Mouse (Mus musculus) embryonic stem cell, embryonic (primary cell): ENCODE measurements around the gene Map4k3.
"Not testable (repeated sequence)": the region's sequence is repeated elsewhere in the genome, so short reads cannot be mapped to it uniquely, and the experiment has no call there.

ENCODE experiments used
- CTCF ChIA-PET, 4 experiments: fragments of 300-600 bp in 2 of 4; fragments of 350-600 bp in 2 of 4; sonication (Branson Sonifier 250); formaldehyde crosslinking; loops; one replicate each; lab custom pipeline; 2022; ENCODE audit warnings: inconsistent platforms in 2 of 4; lab: Charles Lee
- POLR2A ChIA-PET, 4 experiments: fragments of 300-600 bp in 2 of 4; fragments of 350-600 bp in 2 of 4; sonication (Branson Sonifier 250); formaldehyde crosslinking; loops; one replicate each; lab custom pipeline; 2022; ENCODE audit warnings: antibody characterized with exemption in 4 of 4, inconsistent platforms in 1 of 4; lab: Charles Lee

Gene Map4k3

DNA sequence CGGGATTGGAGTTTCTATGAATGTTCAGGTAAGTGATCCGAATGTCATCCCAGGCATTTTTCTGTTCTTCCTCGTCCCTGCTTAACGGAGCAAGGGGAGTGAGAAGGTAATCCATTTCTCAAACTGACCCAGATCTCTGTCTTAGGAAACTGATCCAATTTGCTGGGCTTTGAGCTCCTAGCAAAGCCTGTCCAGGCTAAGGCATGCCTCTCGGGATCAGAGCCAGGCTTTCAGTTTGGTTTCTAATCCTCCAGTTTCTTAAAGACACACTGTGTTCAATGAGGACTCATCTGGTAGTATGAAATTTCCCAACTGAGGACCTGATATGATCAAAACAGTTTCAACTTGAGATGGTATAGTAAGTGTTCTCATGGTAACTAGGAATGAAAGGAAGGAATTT, 11.1 kb upstream of the Map4k3 start:
- POLR2A ChIA-PET, result interaction anchor here in 2 of 4 experiments (0.7 to 1.9 kb wide), 5 partner anchors 10 to 143 kb away, joined by 3 to 7 read pairs (median 4); no protein-coding TSS in a partner anchor

DNA sequence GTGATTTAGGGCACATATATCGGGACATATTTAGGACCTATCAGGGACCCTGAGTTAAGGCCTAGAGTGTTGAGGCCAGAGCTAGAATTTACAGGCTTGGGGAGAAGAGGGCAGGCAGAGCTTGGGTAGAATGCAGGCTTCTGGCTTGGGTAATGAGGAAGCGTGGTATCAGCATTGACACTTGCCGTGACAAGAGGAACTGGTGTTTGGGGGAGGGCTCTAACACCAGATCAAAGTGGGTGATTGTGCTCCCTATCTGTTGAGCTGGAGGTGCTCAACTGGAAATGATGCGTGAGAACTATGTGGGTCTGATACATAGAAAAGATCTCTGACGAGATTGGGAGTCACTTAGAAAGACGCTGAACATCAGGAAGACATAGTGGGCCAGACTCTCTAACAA, 6.4 kb upstream of the Map4k3 start:
- CTCF ChIA-PET, result interaction anchor here in 1 of 4 experiments (0.5 to 0.6 kb wide), 2 partner anchors 118 to 697 kb away, joined by 3 read pairs; no protein-coding TSS in a partner anchor
- POLR2A ChIA-PET, result interaction anchor here in 2 of 4 experiments (1.0 to 2.8 kb wide), 5 partner anchors 10 to 68 kb away, joined by 4 to 14 read pairs (median 4); no protein-coding TSS in a partner anchor

More for the DNA sequence above, 11.1 kb upstream of the Map4k3 start:
- CTCF ChIA-PET, result interaction anchor here in 1 of 4 experiments (1.0 kb wide), 1 partner anchor 276 kb away, joined by 3 read pairs; no protein-coding TSS in a partner anchor

DNA sequence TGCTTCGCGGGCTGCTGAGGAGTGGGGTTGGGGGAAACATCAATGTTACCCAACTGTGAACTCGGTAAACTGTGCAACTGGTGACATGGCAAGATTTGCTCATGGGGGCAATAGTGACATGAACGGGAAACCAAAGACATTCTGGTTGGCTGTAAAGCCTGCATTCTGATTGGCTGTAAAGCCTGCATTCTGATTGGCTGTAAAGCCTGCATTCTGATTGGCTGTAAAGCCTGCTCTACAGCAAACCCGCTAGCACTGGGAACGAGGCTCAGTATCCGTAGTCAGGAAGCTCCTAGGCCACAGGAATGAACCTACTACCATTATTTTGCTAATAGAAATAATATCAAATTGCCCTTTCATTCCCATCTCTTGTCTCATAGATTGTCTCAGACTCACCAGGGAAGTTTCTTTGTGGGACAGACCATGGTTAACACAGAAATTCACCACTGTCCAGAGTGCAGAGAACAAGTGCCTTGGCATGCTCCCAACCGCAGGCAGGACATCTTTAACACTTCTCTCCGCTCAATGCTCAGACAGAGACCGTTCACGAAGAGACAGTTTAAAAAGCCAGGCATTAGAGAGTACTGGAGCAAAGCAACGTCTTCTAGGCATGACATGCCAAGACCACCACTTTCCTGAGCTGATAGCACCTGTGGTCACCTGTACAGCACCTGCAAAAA, 5.0 kb upstream of the Map4k3 start:
- POLR2A ChIA-PET, result interaction anchor here in 2 of 4 experiments (1.2 to 2.8 kb wide), 8 partner anchors 8 to 72 kb away, joined by 3 to 14 read pairs (median 4); no protein-coding TSS in a partner anchor
- CTCF ChIA-PET, result interaction anchor here in 1 of 4 experiments (1.4 kb wide), 1 partner anchor 10 kb away, joined by 3 read pairs; no protein-coding TSS in a partner anchor

DNA sequence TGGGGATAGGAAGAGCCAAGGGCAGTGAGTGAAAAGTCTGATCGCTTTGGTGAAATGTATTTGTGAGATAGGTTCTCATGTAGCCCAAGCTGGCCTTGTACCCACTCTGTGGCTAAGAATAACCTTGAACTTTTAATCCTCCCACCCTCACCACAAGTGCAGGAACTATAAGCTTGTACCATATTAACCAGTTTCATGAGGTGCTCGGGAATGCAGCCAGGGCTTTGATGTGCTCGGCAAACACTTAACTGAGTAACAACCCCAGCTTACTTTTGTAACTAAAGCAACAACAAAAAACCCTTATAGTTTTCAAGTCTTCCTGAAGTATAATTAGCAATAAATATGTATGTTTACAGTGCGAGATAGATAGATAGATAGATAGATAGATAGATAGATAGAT, 4.0 kb upstream of the Map4k3 start:
- CTCF ChIA-PET, result no interaction called here
- POLR2A ChIA-PET, result interaction anchor here in 2 of 4 experiments (1.1 to 2.8 kb wide), 10 partner anchors 9 to 73 kb away, joined by 3 to 14 read pairs (median 3); no protein-coding TSS in a partner anchor

DNA sequence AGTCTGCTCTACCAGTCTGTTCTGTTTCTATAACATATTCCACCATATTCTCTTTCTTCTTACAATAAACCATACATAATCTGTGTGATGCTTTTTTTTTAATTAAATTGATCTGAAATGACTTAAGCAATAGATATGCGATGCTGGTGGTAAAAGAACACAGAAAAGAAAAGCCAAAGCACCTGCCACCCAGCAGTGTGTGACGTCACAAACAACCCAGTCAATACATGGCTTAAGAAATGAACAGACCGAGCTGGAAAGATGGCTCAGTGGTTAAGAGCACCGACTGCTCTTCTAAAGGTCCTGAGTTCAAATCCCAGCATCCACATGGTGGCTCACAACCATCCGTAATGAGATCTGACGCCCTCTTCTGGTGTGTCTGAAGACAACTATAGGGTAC, 2.0 kb upstream of the Map4k3 start:
- CTCF ChIA-PET, result not testable (repeated sequence)

DNA sequence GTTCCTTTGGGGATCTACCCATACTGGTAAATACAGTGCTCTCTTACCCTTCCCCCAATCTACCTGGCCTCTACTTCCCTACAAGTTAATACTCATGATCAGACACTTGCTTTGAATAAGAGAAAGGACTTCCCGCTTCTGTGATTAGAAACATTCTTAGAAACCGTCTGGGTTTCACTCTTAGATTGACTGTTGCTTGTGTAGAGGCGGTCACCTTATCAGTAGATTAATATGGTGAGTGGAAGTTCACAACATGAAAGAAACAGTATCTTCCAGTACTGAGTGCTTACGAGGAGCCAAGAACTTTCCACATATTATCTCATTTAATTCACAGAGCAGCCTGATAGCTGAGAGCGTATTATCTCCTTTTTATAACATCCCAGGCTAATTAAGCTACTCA, 1.5 kb upstream of the Map4k3 start:
- POLR2A ChIA-PET, result interaction anchor here in 1 of 4 experiments (1.0 kb wide), 1 partner anchor 39 kb away, joined by 3 read pairs; no protein-coding TSS in a partner anchor
- CTCF ChIA-PET, result no interaction called here

More for the DNA sequence above, 2.0 kb upstream of the Map4k3 start:
- POLR2A ChIA-PET, result interaction anchor here in 2 of 4 experiments (1.0 to 2.0 kb wide), 3 partner anchors 11 to 94 kb away, joined by 3 to 6 read pairs (median 3); no protein-coding TSS in a partner anchor

DNA sequence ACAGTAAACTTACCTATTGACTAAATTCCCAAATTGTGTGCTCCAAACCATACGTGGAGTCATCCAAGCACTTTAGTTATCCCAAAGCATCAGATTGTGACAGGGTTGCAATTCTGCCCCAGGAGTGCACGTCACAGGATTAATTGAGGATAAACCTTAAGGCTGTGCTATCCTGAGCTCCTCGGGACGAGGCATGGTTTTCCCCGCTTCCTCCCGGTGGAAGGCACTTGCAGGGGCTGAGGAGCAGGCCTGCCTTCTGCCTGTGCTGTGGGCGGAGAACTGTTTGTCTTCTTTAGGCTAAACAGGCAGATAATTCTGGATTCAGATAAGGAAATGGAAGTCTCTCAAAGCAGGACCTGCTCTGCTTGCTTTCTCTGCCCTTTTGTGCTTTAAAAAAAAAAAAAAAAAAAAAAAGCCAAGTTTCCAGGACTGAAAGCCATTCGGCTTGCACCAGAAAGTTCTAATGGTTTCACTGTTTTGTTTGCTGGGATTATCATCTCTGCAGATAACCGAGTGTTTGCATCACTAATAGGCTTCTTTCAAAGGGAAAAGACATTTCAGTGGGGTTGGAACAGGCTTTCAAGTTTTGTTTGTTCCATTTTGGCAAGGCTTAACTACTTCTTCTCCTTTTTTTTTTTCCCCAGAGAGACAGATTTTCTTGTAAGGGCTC, 930 bp upstream of the Map4k3 start:
- CTCF ChIA-PET, result interaction anchor here in 1 of 4 experiments (0.9 to 1.1 kb wide), 2 partner anchors 61 to 74 kb away, joined by 3 to 4 read pairs; no protein-coding TSS in a partner anchor
- POLR2A ChIA-PET, result interaction anchor here in 3 of 4 experiments (0.6 to 8.7 kb wide), 44 partner anchors 10 to 522 kb away, joined by 3 to 82 read pairs (median 4); partner anchors contain the start of genes Srsf7 (in 1 of the 3) and Ttc39d (in 1 of the 3)

DNA sequence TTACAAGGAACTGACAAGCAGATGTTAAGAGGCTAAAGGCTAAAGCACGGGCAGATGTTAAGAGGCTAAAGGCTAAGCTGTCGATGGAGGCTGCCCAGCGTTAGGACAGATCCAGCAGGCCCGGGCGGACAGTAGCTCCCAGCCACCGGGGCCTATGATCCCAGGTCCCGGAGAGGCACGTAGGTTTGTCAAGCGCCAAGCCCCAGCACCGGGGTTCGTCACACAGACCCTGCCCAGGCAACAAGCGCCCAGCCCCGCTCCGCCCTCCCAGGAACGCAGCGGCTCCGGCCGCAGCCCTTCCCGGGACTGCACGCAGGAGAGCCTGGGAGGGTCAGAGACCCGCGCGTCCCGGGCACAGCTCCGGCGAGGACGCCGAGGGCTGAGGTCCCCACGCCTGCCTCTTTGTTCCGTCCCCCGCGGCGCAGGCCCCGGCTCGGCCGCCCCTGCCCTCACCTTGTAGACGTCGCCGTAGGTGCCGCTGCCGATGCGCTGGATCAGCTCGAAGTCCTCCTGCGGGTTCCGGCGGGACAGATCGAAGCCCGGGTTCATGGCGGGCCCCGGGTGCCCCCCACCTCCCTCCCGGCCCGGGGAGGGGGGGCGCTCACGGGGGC, 839 bp downstream of the Map4k3 start:
- ChIA-PET POLR2A (interaction anchor here in 3 of 4 experiments (0.6 to 8.7 kb wide), 27 partner anchors 9 to 472 kb away, joined by 3 to 82 read pairs (median 4); no protein-coding TSS in a partner anchor), CTCF (interaction anchor here in 1 of 4 experiments (1.5 kb wide), 1 partner anchor 43 kb away, joined by 5 read pairs; no protein-coding TSS in a partner anchor)

DNA sequence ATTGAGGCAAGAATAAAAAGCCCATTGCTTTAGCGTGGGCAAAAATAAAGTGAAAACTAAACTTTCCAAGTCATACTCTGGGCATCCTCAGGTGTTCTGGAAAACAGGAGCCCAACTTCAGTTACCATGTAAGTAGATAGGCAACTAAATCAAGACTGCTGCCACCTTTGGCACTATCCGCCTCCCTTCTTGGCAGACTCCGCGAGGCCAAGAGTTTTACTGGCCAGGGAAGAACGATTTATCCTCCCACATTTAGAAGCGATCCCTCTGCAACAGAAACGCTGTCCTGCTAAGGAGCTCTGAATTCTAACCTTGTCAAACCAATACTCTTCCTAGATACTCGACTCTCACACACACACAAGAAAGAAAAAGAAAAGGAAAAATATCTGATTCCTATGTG, 1.5 kb downstream of the Map4k3 start:
- ChIA-PET POLR2A (interaction anchor here in 3 of 4 experiments (0.6 to 8.7 kb wide), 28 partner anchors 8 to 471 kb away, joined by 3 to 82 read pairs (median 4); no protein-coding TSS in a partner anchor), CTCF (interaction anchor here in 1 of 4 experiments (1.0 to 1.5 kb wide), 2 partner anchors 43 to 106 kb away, joined by 3 to 5 read pairs; no protein-coding TSS in a partner anchor)

DNA sequence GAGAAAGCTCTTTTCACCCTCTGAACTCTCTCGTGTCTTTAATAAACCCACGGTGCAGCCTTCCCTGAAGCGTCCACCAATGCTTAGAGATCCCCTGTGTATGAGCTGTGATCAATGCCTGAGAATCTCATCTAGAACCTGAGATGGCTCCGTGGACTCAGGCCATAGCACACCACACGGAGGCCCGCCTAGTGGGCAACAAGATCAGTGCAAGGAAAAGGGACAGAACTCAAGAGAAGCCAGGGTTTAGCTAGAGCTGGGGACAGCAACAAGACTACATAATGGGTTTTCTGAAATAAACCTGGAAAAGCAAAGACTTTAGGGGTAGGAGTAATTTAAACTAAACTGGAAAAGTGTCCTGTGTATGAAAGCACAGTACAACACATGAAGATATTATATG, 5.2 kb downstream of the Map4k3 start:
- CTCF ChIA-PET, result interaction anchor here in 1 of 4 experiments (0.7 to 1.0 kb wide), 4 partner anchors 9 to 47 kb away, joined by 3 read pairs; no protein-coding TSS in a partner anchor

DNA sequence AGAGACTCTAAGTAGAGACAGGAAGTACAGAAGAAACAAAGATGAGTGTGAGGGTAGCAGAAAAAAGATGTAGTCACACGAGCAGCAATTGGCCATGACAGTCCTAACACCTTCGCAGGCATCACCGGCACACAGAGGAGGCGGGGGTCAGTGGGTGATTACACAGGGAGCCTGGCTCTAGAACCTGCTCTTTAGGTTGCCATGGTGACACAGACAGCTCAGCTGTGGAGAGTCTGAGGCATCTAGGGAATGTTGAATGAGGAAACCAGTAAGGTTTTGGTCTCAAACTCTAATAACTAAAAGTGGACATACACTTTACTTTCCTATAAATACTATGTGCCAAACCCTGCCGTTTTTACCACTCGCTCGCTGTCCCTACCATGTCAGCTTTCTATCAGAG, 6.6 kb downstream of the Map4k3 start:
- CTCF ChIA-PET, result interaction anchor here in 1 of 4 experiments (1.2 kb wide), 1 partner anchor 44 kb away, joined by 3 read pairs; no protein-coding TSS in a partner anchor

More for the DNA sequence above, 5.2 kb downstream of the Map4k3 start:
- POLR2A ChIA-PET, result interaction anchor here in 3 of 4 experiments (0.6 to 8.7 kb wide), 19 partner anchors 9 to 516 kb away, joined by 3 to 82 read pairs (median 3); partner anchors contain the start of genes Srsf7 (in 1 of the 3) and Ttc39d (in 1 of the 3)

DNA sequence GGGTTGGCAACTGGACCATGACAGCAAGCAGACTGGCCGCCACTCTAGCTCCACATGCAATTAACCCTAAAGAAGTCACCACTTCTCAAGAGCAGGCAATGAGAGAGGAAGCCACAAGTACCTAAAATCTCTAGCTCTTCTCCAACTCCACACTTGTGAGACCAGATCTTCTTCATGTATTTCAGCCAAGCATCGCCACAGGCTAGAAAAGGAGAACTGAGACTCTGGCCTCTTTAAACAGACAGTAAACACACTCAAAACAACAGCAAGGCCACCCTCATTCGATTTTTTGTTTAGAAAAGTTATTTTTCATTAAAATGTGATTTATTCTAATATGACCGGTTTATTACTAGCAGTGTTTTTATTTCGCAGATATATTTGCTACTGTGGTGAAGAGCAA, 9.0 kb downstream of the Map4k3 start:
- ChIA-PET POLR2A (interaction anchor here in 2 of 4 experiments (0.6 to 1.9 kb wide), 10 partner anchors 9 to 465 kb away, joined by 3 to 6 read pairs (median 4); partner anchors contain the start of gene Map4k3 (in 1 of the 2)), CTCF (no interaction called here)

More for the DNA sequence above, 6.6 kb downstream of the Map4k3 start:
- POLR2A ChIA-PET, result interaction anchor here in 2 of 4 experiments (0.8 to 8.7 kb wide), 13 partner anchors 8 to 103 kb away, joined by 3 to 82 read pairs (median 3); no protein-coding TSS in a partner anchor

DNA sequence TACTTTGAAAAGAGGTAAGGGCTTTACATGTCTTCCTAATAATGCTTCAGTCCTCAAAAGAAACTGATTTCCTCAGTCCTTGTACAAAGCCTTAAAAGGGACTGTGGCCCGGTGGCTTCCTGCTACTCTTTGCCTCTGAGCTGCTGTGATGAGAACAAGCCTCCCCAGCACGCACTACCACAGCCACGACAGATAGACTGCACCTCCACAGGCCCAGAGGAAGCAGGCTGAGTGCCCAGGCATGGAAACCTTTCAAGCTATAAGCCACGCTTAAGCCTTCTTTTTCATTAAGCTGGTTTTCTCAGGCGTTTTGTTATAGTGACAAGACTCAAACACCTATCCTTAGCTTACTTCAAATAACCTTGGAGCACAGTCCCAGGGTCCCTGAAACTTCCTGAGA, 10.0 kb downstream of the Map4k3 start:
- POLR2A ChIA-PET, result interaction anchor here in 2 of 4 experiments (0.9 to 1.9 kb wide), 13 partner anchors 9 to 464 kb away, joined by 3 to 7 read pairs (median 4); partner anchors contain the start of gene Map4k3 (in 1 of the 2)

DNA sequence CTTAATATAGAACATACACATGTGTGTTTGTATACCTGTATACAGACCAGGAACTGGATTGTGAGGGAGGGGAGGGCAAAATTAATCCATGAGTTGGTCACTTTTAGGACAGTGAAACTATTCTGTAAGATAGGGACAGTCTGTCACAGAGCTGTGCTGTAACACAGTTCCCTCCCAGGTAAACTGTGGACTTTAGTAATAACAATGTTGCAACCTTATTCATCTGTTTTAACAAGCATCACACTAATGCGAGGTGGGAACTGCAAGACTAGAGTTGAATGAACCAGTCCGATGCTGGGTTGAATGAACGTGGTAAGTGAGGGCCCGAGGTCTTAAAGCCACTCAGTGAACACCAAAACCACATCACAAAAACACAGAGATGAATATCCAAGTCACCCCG, 14.7 kb downstream of the Map4k3 start:
- CTCF ChIA-PET, result interaction anchor here in 1 of 4 experiments (1.1 kb wide), 2 partner anchors 10 to 92 kb away, joined by 3 read pairs; no protein-coding TSS in a partner anchor
- POLR2A ChIA-PET, result interaction anchor here in 2 of 4 experiments (0.8 to 8.4 kb wide), 6 partner anchors 11 to 506 kb away, joined by 3 to 82 read pairs (median 6); partner anchors contain the start of genes Map4k3 (in 2 of the 2), Srsf7 (in 1 of the 2) and Ttc39d (in 1 of the 2)

More for the DNA sequence above, 10.0 kb downstream of the Map4k3 start:
- CTCF ChIA-PET, result interaction anchor here in 3 of 4 experiments (0.6 to 1.2 kb wide), 3 partner anchors 117 to 590 kb away, joined by 3 read pairs; no protein-coding TSS in a partner anchor

DNA sequence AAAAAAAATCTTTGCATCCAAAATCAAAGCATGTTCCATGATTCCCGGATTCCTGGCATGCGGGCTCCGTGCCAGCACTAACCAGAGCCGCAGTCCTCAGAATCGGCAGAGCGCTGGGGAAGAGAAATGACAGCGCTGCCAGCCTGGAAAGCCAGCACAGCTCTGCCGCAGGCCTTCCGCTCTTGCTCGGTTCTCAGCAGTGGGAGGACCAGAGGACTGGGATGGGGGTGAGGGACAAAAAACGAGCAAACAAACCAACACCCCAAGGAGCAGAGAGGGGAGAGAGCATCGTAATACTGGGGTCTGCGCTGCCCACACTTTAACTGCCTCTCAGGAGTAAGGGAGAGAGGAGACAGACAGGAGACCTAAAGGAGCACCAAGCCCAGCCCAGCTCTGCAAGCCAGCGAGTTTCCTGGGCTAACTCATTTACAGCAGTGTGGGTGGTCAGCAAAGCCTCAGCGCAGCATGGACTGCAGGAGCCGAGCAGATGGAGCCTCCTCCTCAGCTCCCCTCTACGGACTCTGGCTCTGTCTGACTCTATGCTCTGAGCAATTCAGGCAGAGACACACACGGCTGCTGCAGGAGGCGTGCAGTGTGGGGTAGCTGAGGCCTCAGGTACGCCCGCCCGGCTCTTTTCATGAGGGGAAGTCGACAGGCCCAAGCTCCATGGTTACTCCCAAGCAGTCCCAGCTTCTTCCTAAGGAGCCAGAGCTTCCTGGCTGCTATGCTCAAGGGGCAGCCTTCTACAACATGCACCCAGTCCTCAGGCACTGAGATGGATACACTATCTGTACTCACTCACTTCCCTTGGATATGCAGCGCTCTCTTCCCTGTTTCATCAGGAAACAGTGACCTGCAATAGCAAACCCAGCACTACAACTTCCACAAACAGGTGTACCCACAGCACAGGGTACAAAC, 18.1 kb downstream of the Map4k3 start:
- ChIA-PET POLR2A (interaction anchor here in 2 of 4 experiments (0.8 to 8.4 kb wide), 11 partner anchors 9 to 90 kb away, joined by 3 to 82 read pairs (median 4); partner anchors contain the start of gene Map4k3 (in 2 of the 2)), CTCF (interaction anchor here in 3 of 4 experiments (0.9 to 1.1 kb wide), 5 partner anchors 16 to 162 kb away, joined by 3 to 4 read pairs (median 3); no protein-coding TSS in a partner anchor)
